Mouse (Mus musculus) retina, postnatal 7 days (tissue): ENCODE measurements around the gene Mapk3.

ENCODE experiments used
- DNase-seq: peaks from one replicate; pipeline ENCODE4 v3.0.0-alpha.2; 2012; ENCODE audit warnings: low read depth, low spot score

Gene Mapk3

GRCm38 (mm10) chr7:126802134-126802889 is 42.9 kb downstream of the Mapk3 start:
- no peak for DNase-seq

GRCm38 (mm10) chr7:126803181-126803580 is 43.8 kb downstream of the Mapk3 start:
- no peak for DNase-seq

- no peak for DNase-seq
Observed at GRCm38 (mm10) chr7:126803751-126804150, 44.4 kb downstream of the Mapk3 start.

- no peak for DNase-seq
Observed at GRCm38 (mm10) chr7:126806956-126807355, 47.6 kb downstream of the Mapk3 start.

GRCm38 (mm10) chr7:126807405-126807804 is 48.0 kb downstream of the Mapk3 start:
- DNase-seq: no peak

GRCm38 (mm10) chr7:126808703-126809455 is 49.5 kb downstream of the Mapk3 start:
- DNase-seq: no peak

GRCm38 (mm10) chr7:126809723-126810369 is 50.4 kb downstream of the Mapk3 start:
- DNase-seq: no peak
